Mouse (Mus musculus) limb, embryonic 13.5 days (tissue): Measurements from ENCODE around the gene Crybb3. TPM values are rescaled to one million over a fixed set of nuclear protein-coding genes. Genes with fewer than 3 reads are reported as not detected.

ENCODE experiments used
- ATAC-seq: fragments of 200-750 bp; cut with Nextera tagmentation; 2 replicates; pipeline ENCODE4 v1.8.0; 2017; ENCODE audit warnings: low read depth, moderate number of reproducible peaks, moderate TSS enrichment; ENCODE audit not compliant: low FRiP score
- H3K27ac ChIP-seq: fragments of 300-500 bp; sonication (generic); 2 replicates; pipeline ENCODE4 v1.5.1; 2015; ENCODE audit warnings: inconsistent platforms, mild to moderate bottlenecking, moderate library complexity
- H3K27me3 ChIP-seq: fragments of 300-500 bp; sonication (generic); 2 replicates; pipeline ENCODE4 v1.6.1; 2015; ENCODE audit warnings: mild to moderate bottlenecking, inconsistent platforms
- H3K36me3 ChIP-seq: fragments of 300-500 bp; sonication (generic); 2 replicates; pipeline ENCODE4 v1.6.1; 2015; ENCODE audit warnings: inconsistent platforms, mild to moderate bottlenecking, moderate library complexity
- H3K4me1 ChIP-seq: fragments of 300-500 bp; sonication (generic); 2 replicates; pipeline ENCODE4 v1.6.1; 2015; ENCODE audit warnings: inconsistent platforms
- H3K4me2 ChIP-seq: fragments of 300-500 bp; sonication (generic); replicated peaks from 2 replicates; pipeline ENCODE4 v1.6.1; 2015; ENCODE audit warnings: inconsistent platforms, mild to moderate bottlenecking, moderate library complexity
- H3K4me3 ChIP-seq: fragments of 300-500 bp; sonication (generic); 2 replicates; pipeline ENCODE4 v1.5.1; 2015; ENCODE audit warnings: moderate library complexity, mild to moderate bottlenecking, inconsistent platforms
- H3K9ac ChIP-seq: fragments of 300-500 bp; sonication (generic); 2 replicates; pipeline ENCODE4 v1.6.1; 2015; ENCODE audit warnings: mild to moderate bottlenecking, inconsistent platforms
- H3K9me3 ChIP-seq: fragments of 300-500 bp; sonication (generic); 2 replicates; pipeline ENCODE4 v1.6.1; 2016; ENCODE audit warnings: inconsistent platforms
- WGBS: fragments of 180-500 bp; shearing (Covaris S2); methylation state at CpG from one replicate; pipeline ENCODE4 v1.1.7; 2015; 5-methylcytosine and 5-hydroxymethylcytosine counted together
- polyA plus RNA-seq: library from polyadenylated mRNA; unstranded; fragments of >200 nt; fragmentation: Nextera tagmentation; extraction: Ambion mirVana; gene quantifications from 2 replicates; pipeline ENCODE4 v1.2.1, GENCODE M21; 2015

Crybb3 gene
- 0.89 and 1.6 TPM in 2 replicates for polyA plus RNA-seq

GRCm38 (mm10) chr5:113081439-113081838, at the start of gene Crybb3:
Crybb3 (minus strand) TSS chr5:113081584.
- Histone ChIP-seq H3K27me3 (no peaks in the 10 kb centered on the region), H3K4me2 (no peak within 1 kb of the TSS), H3K4me3 (no peak within 1 kb of the TSS), H3K9me3 (no peaks in the 10 kb centered on the region), H3K4me1 (no peaks in the 10 kb centered on the region), H3K9ac (no peak within 1 kb of the TSS), H3K36me3 (no peaks in the 10 kb centered on the region), H3K27ac (no peak within 1 kb of the TSS)
- ATAC-seq, result no peak
- WGBS, result 72% methylated on average over 8 of the region's 8 CpGs

DNA sequence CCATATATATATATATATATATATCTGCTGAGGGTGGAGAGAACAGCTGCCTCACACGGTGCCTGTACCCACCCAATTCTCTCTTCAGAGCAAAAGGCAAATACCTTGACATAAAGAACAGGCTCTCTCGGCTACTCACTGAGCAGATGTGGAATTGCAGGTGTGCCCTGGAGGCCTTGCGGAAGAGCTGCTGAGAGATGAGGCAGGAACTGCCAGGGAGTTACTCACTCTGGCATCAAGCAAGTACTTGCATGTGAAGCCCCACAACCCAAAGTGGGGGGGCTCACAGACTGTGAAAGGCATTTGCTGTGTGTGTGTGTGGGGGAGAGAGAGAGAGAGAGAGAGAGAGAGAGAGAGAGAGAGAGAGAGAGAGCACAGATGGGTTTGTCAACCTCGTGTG, 47.0 kb upstream of the Crybb3 start:
- WGBS, result 45% methylated on average over 4 of the region's 4 CpGs

DNA sequence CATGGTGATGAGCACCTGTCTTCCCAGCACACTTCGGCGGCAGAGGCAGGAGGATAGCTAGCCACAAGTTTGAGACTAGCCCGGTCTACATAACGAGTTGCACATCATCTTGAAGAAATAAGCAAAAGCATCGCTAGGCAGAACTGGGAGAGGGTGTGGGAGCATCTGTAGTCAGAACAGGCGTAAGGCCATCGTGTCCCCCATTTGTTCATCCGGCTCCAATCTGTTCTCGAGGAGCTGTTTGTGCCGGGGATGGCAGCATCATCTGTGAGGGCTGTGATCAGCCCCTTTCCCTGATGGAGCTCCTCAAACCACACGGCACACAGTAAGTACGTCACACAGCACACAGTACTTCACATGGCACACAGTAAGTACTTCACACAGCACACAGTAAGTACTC, 45.1 kb upstream of the Crybb3 start:
- Histone ChIP-seq H3K4me1 (peaks cover 40% of the 10 kb centered on the region), H3K9ac (no peak overlapping the region), H3K4me3 (no peak overlapping the region), H3K4me2 (no peak overlapping the region), H3K9me3 (no peaks in the 10 kb centered on the region), H3K27ac (no peak overlapping the region), H3K27me3 (no peaks in the 10 kb centered on the region), H3K36me3 (no peaks in the 10 kb centered on the region)
- ATAC-seq, result no peak
- WGBS, result 90% methylated on average over 12 of the region's 12 CpGs

More for the DNA sequence above, 47.0 kb upstream of the Crybb3 start:
- Histone ChIP-seq H3K27ac (no peak overlapping the region), H3K36me3 (no peaks in the 10 kb centered on the region), H3K9me3 (no peaks in the 10 kb centered on the region), H3K4me2 (no peak overlapping the region), H3K4me3 (no peak overlapping the region), H3K27me3 (no peaks in the 10 kb centered on the region), H3K4me1 (peaks cover 31% of the 10 kb centered on the region), H3K9ac (no peak overlapping the region)
- ATAC-seq, result no peak

- Histone ChIP-seq H3K36me3 (no peaks in the 10 kb centered on the region), H3K27ac (no peak overlapping the region), H3K27me3 (no peaks in the 10 kb centered on the region), H3K4me1 (peaks cover 64% of the 10 kb centered on the region), H3K9ac (no peak overlapping the region), H3K4me2 (no peak overlapping the region), H3K4me3 (no peak overlapping the region), H3K9me3 (no peaks in the 10 kb centered on the region)
- WGBS, result 64% methylated on average over 10 of the region's 10 CpGs
- no peak for ATAC-seq
Observed at GRCm38 (mm10) chr5:113123693-113124092, 42.3 kb upstream of the Crybb3 start.

- no peak for ATAC-seq
- Histone ChIP-seq H3K27me3 (no peaks in the 10 kb centered on the region), H3K27ac (peak overlapping the region; percentile 76; the same call in 1 of the 2 replicates), H3K9me3 (no peaks in the 10 kb centered on the region), H3K4me3 (no peak overlapping the region), H3K4me2 (no peak overlapping the region), H3K36me3 (no peaks in the 10 kb centered on the region), H3K4me1 (peaks cover 59% of the 10 kb centered on the region), H3K9ac (no peak overlapping the region)
- 33% methylated on average over 12 of the region's 12 CpGs for WGBS
Observed at GRCm38 (mm10) chr5:113122326-113123054, 41.1 kb upstream of the Crybb3 start.

DNA sequence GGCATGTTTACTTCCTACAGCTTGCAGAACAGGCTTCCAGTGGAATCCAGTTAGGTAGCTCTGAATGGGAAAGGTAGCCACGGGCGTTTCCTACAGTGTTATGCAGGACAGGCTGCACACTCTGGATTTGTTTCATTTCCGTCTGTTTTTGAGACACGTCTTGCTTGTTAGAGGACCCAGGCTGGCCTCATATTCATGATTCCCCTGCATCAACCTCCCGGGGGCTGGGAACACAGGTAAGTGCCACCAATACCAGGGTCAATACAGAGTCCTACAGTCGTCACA, 40.1 kb upstream of the Crybb3 start:
- no peak overlapping the region for H3K4me3 ChIP-seq
- H3K4me1 ChIP-seq, result peaks cover 59% of the 10 kb centered on the region
- no peak overlapping the region for H3K9ac ChIP-seq
- H3K27me3 ChIP-seq, result no peaks in the 10 kb centered on the region
- peak overlapping the region; percentile 76 for H3K27ac ChIP-seq
- H3K4me2 ChIP-seq, result peak overlapping the region; percentile 38
- no peaks in the 10 kb centered on the region for H3K36me3 ChIP-seq
- 14% methylated on average over 6 of the region's 6 CpGs for WGBS
- ATAC-seq, result no peak
- H3K9me3 ChIP-seq, result no peaks in the 10 kb centered on the region

DNA sequence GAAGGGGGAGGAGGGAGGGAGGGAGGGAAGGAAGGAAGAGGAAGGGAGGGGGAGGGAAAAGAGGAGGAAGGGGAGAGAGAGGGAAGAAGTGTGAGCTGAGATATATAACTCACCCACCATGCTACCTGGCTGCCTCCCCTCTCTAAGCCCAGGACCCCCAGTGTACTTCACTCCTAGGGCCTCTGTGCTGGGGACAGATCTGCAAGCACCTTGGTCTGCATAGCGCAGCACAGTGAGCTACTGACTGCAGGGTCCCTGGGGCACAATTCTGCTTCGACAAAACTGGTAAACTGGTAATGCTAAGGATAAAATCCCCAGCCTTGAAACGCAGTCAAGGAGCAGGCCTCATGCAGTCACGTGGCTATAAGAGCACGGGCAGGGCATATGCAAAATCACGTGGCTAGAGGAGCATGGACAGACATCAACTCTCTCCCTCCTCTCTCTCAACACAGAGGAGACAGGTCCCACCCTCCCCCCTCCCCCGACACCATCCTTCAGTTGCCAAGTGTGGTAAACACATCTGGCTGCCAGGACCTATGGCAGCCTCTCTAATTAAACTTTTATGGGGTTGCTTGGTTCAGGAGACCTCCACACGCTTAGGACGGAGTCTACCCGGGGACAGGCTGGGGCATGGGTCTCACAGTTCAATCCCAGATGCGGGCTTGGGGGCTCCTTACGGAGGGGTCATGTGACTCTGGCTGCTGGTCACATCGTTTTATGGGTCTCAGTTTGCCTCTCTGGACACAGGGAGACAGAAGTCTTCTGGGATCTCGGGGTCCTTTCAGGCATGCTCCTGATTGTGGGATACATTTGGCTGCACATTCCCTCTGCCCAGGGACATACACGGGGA, 39.6 kb upstream of the Crybb3 start:
- Histone ChIP-seq H3K4me2 (peak overlapping the region; percentile 38), H3K4me1 (peaks cover 59% of the 10 kb centered on the region), H3K4me3 (no peak overlapping the region), H3K27me3 (no peaks in the 10 kb centered on the region), H3K27ac (peak overlapping the region; percentile 76), H3K9me3 (no peaks in the 10 kb centered on the region), H3K36me3 (no peaks in the 10 kb centered on the region), H3K9ac (no peak overlapping the region)
- WGBS, result 3% methylated on average over 15 of the region's 15 CpGs
- ATAC-seq, result peak; percentile 75

GRCm38 (mm10) chr5:113119861-113120465, 38.6 kb upstream of the Crybb3 start:
- Histone ChIP-seq H3K4me2 (no peak overlapping the region), H3K4me3 (no peak overlapping the region), H3K27ac (peak overlapping the region; percentile 44; the same call in 1 of the 2 replicates), H3K36me3 (no peaks in the 10 kb centered on the region), H3K9me3 (no peaks in the 10 kb centered on the region), H3K9ac (no peak overlapping the region), H3K4me1 (peaks cover 68% of the 10 kb centered on the region), H3K27me3 (no peaks in the 10 kb centered on the region)
- no peak for ATAC-seq
- 17% methylated on average over 13 of the region's 13 CpGs for WGBS

- Histone ChIP-seq H3K4me1 (peaks cover 74% of the 10 kb centered on the region), H3K27me3 (no peaks in the 10 kb centered on the region), H3K36me3 (no peaks in the 10 kb centered on the region), H3K27ac (no peak overlapping the region), H3K9me3 (no peaks in the 10 kb centered on the region), H3K9ac (no peak overlapping the region), H3K4me3 (no peak overlapping the region), H3K4me2 (no peak overlapping the region)
- no peak for ATAC-seq
- 72% methylated on average over 9 of the region's 9 CpGs for WGBS
Observed at GRCm38 (mm10) chr5:113119291-113119690, 37.9 kb upstream of the Crybb3 start.

- H3K27me3 ChIP-seq, result no peaks in the 10 kb centered on the region
- no peak overlapping the region for H3K4me3 ChIP-seq
- no peak for ATAC-seq
- H3K9me3 ChIP-seq, result no peaks in the 10 kb centered on the region
- peaks cover 79% of the 10 kb centered on the region for H3K4me1 ChIP-seq
- H3K4me2 ChIP-seq, result no peak overlapping the region
- H3K36me3 ChIP-seq, result no peaks in the 10 kb centered on the region
- H3K27ac ChIP-seq, result no peak overlapping the region
- H3K9ac ChIP-seq, result no peak overlapping the region
- WGBS, result 44% methylated on average over 6 of the region's 6 CpGs
Observed at GRCm38 (mm10) chr5:113118695-113119094, 37.3 kb upstream of the Crybb3 start.

GRCm38 (mm10) chr5:113117361-113117760, 36.0 kb upstream of the Crybb3 start:
- 66% methylated on average over 5 of the region's 5 CpGs for WGBS

DNA sequence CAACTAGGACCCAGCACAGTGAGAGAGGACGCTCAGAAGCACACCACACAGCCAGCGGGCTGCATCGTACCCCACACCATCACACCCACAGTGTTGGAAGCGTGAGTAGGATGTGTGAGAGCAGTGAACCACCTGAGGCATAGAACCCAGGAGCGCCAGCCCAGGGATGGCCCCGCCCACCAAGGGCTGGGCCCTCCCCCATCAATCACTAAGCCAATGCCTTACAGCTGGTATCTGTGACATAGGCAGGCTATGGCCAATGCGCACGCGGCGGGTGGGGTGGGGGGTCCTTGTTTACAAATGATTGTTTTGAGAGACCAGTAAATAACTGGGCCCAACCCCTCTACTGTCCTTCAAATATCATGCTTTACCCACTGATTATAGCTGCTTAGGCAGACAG, 34.5 kb upstream of the Crybb3 start:
- Histone ChIP-seq H3K4me1 (peaks cover 75% of the 10 kb centered on the region), H3K36me3 (no peaks in the 10 kb centered on the region), H3K9ac (no peak overlapping the region), H3K9me3 (no peaks in the 10 kb centered on the region), H3K27me3 (no peaks in the 10 kb centered on the region), H3K4me3 (no peak overlapping the region), H3K27ac (no peak overlapping the region), H3K4me2 (no peak overlapping the region)
- ATAC-seq, result no peak
- 64% methylated on average over 10 of the region's 10 CpGs for WGBS

More at GRCm38 (mm10) chr5:113117361-113117760, 36.0 kb upstream of the Crybb3 start:
- H3K4me3 ChIP-seq, result no peak overlapping the region
- H3K4me1 ChIP-seq, result peaks cover 79% of the 10 kb centered on the region
- H3K36me3 ChIP-seq, result no peaks in the 10 kb centered on the region
- no peak overlapping the region for H3K9ac ChIP-seq
- ATAC-seq, result no peak
- H3K9me3 ChIP-seq, result no peaks in the 10 kb centered on the region
- H3K27ac ChIP-seq, result no peak overlapping the region
- no peak overlapping the region for H3K4me2 ChIP-seq
- H3K27me3 ChIP-seq, result no peaks in the 10 kb centered on the region
